30 mouse cellular contexts compared by ENCODE assay signal in the genomic region with DNA sequence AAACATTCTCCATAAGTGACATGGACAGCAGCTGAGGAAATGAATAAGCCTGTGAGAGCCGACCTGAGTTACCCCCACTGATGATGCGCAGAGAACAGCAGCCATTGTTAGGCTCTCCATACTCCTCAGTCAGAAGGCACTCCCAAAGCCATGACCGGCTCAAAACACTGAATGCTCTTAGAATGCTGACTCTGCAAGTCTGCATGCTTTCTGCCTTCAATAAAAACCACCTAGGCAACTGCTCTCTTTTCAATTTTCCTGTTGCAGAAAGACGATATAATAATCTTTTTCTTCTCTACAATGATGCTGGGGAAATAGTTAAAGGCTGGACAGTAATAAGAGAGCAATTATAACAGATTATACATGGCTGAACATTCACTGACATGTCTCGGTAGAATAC.
"Had no signal": no experiment of that assay in that cellular context is flagged by ENCODE, and none has a peak within 500 bp of the region (broad histone marks: within the 10 kb centered on the region; RNA-seq: fewer than 3 reads in every experiment).

No protein-coding gene starts in this region.

- H3K4me2 ChIP-seq: limb, embryonic 12.5 days; limb, embryonic 13.5 days; limb, embryonic 15.5 days; liver, embryonic 11.5 days; liver, embryonic 12.5 days; liver, embryonic 13.5 days; liver, embryonic 15.5 days; lung, embryonic 14.5 days; lung, embryonic 15.5 days; midbrain, embryonic 11.5 days; midbrain, embryonic 12.5 days; midbrain, embryonic 13.5 days; neural tube, embryonic 12.5 days had no signal

- ATAC-seq: liver, embryonic 12.5 days; liver, postnatal 0 days; lung, postnatal 0 days; midbrain, embryonic 13.5 days; midbrain, embryonic 16.5 days had no signal

- H3K27ac ChIP-seq: limb, embryonic 10.5 days; limb, embryonic 12.5 days; limb, embryonic 13.5 days; limb, embryonic 15.5 days; liver, embryonic 12.5 days; liver, embryonic 13.5 days; liver, embryonic 14.5 days; liver, embryonic 15.5 days; lung, embryonic 15.5 days; macrophage; midbrain, embryonic 10.5 days; midbrain, embryonic 12.5 days; midbrain, embryonic 13.5 days; neural tube, embryonic 12.5 days had no signal

- H3K9me3 ChIP-seq: limb, embryonic 10.5 days; limb, embryonic 12.5 days; limb, embryonic 13.5 days; limb, embryonic 15.5 days; liver, embryonic 12.5 days; liver, embryonic 13.5 days; liver, embryonic 15.5 days; lung, embryonic 15.5 days; megakaryocyte, embryonic 14.5 days; midbrain, embryonic 10.5 days; midbrain, embryonic 12.5 days; midbrain, embryonic 13.5 days; neural tube, embryonic 12.5 days had no signal

- H3K9ac ChIP-seq: limb, embryonic 12.5 days; limb, embryonic 13.5 days; limb, embryonic 15.5 days; liver, embryonic 12.5 days; liver, embryonic 13.5 days; liver, embryonic 14.5 days; liver, embryonic 15.5 days; liver, postnatal 0 days; lung, embryonic 14.5 days; lung, embryonic 15.5 days; midbrain, embryonic 12.5 days; midbrain, embryonic 13.5 days; neural tube, embryonic 12.5 days had no signal

- H3K4me1 ChIP-seq: limb, embryonic 10.5 days; limb, embryonic 12.5 days; limb, embryonic 13.5 days; limb, embryonic 15.5 days; liver, embryonic 12.5 days; liver, embryonic 13.5 days; liver, embryonic 15.5 days; lung, embryonic 15.5 days; megakaryocyte, embryonic 14.5 days; midbrain, embryonic 10.5 days; midbrain, embryonic 12.5 days; midbrain, embryonic 13.5 days; neural tube, embryonic 12.5 days had no signal

- H3K36me3 ChIP-seq: limb, embryonic 10.5 days; limb, embryonic 12.5 days; limb, embryonic 13.5 days; limb, embryonic 15.5 days; liver, embryonic 12.5 days; liver, embryonic 13.5 days; liver, embryonic 15.5 days; lung, embryonic 15.5 days; midbrain, embryonic 10.5 days; midbrain, embryonic 12.5 days; midbrain, embryonic 13.5 days; neural tube, embryonic 12.5 days had no signal

- DNase-seq: left cerebral cortex, postnatal 4 days; liver; liver, embryonic 13.5 days; liver, postnatal 0 days; lung, adult 18-20 months; lung, adult 2 months; lung, embryonic 14.5 days; lung, postnatal 10 days; lung, postnatal 14 days; lung, postnatal 36 days; lung, postnatal 4 days had no signal

- H3K27me3 ChIP-seq: limb, embryonic 12.5 days; limb, embryonic 13.5 days; limb, embryonic 15.5 days; liver, embryonic 12.5 days; liver, embryonic 13.5 days; liver, embryonic 15.5 days; lung, embryonic 15.5 days; megakaryocyte, embryonic 14.5 days; midbrain, embryonic 12.5 days; midbrain, embryonic 13.5 days; neural tube, embryonic 12.5 days had no signal

- H3K4me3 ChIP-seq: limb, embryonic 10.5 days; limb, embryonic 12.5 days; limb, embryonic 13.5 days; limb, embryonic 15.5 days; liver, embryonic 12.5 days; liver, embryonic 13.5 days; liver, embryonic 15.5 days; lung, embryonic 15.5 days; megakaryocyte, embryonic 14.5 days; midbrain, embryonic 10.5 days; midbrain, embryonic 12.5 days; midbrain, embryonic 13.5 days; myocyte; neural tube, embryonic 12.5 days had no signal
